Mouse (Mus musculus) cerebellum, adult 2 months (tissue): ENCODE measurements around the gene Sv2b. TPM values are rescaled to one million over a fixed set of nuclear protein-coding genes. Genes with fewer than 3 reads are reported as not detected.
A peak's percentile ranks its signal among the peaks of the same experiment; 100 is the strongest.

Source experiments
- DNase-seq, 2 experiments: peaks; one replicate each; pipeline ENCODE4 v3.0.0; 2021
- H3K27ac ChIP-seq: fragments of 200-500 bp; 2 replicates; pipeline ENCODE4 v1.5.1; 2012; ENCODE audit warnings: low read length, control low read depth, inconsistent platforms; ENCODE audit not compliant: insufficient read depth
- H3K27me3 ChIP-seq: fragments of 200-500 bp; 2 replicates; pipeline ENCODE4 v1.6.1; 2012; ENCODE audit warnings: inconsistent platforms, mild to moderate bottlenecking, low read length, moderate library complexity; ENCODE audit not compliant: control insufficient read depth, insufficient read depth
- H3K4me1 ChIP-seq: fragments of 200-500 bp; 2 replicates; pipeline ENCODE4 v1.6.1; 2011; ENCODE audit warnings: low read length; ENCODE audit not compliant: control insufficient read depth, insufficient read depth
- H3K4me3 ChIP-seq: fragments of 200-500 bp; replicated peaks from 2 replicates; pipeline ENCODE3; 2011; ENCODE audit warnings: mild to moderate bottlenecking, low read depth, low read length, control low read depth; ENCODE audit not compliant: insufficient read depth
- CTCF ChIP-seq: fragments of 200-500 bp; IDR thresholded peaks from 2 replicates; pipeline ENCODE4 v1.5.1; 2011; ENCODE audit warnings: low read depth, mild to moderate bottlenecking, control low read depth, low read length, moderate library complexity, borderline replicate concordance; ENCODE audit not compliant: insufficient read depth
- POLR2A ChIP-seq: fragments of 200-500 bp; IDR thresholded peaks from 2 replicates; pipeline ENCODE4 v1.6.1; 2011; ENCODE audit warnings: low read length, control low read depth, borderline replicate concordance; ENCODE audit not compliant: insufficient read depth
- WGBS: fragments of 180-500 bp; shearing (Covaris S2); methylation state at CpG from one replicate; pipeline ENCODE4 v1.1.7; 2018; 5-methylcytosine and 5-hydroxymethylcytosine counted together
- polyA plus RNA-seq: library from polyadenylated mRNA; depleted of rRNA; stranded (reverse); fragments of >200 nt; gene quantifications from 2 replicates; pipeline ENCODE4 v1.2.3, GENCODE M21; 2012

Sv2b gene
- polyA plus RNA-seq, 1 experiment = 89.2 TPM

DNA sequence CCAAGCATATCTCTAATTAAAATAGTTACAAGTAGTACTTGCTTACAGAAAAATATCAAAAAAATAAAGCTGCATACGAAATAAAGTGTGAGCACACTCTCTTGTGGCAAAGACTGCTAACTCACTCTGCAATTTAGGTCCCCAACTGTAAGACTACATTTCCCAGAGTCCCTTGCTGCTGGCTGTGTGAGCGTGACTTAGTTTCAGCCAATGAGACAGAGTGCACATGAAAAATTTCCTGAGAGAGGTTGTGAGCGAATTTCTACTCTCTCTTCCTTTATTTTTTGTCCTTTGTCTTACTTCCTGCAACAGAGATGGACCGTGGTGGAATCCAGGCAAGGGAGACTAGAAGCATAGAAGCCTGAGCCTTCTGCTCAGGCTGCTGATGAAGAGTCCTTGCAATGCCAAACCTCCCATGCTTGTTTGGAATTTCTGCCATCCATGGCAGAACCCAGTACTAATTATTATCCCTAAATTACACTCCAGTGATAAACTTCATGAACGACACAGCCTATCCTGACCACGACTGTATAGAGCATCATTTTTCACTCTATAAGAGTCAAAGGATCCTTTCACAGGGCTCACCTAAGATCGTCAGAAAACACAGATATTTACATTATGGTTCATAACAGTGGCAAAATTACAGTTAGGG is 190.9 kb downstream of the Sv2b start:
- DNase-seq = peak in 1 of 2 experiments; percentile 34
- 57% methylated on average over 7 of the region's 7 CpGs for WGBS

DNA sequence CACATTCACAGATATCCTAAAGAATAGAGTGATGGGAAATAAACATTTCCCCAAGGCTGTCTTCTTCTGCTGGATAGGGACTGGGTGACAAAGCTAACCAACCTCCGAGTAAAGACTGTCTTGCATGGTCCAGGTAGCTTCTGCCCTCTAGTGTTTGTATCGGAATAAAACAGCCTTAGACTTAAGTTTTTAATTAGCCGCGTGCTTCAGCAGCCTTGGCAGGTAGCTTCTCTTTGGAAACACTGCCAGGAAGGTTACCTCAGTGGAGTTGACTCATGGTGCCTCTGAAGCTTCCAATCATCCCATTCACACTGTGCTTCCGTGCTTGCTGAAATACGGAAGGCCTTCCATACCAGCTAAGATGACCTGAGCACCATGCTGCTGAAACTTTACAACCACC is 198.4 kb downstream of the Sv2b start:
- H3K4me1 ChIP-seq = no peaks in the 10 kb centered on the region
- DNase-seq = peak; percentile 70 to 91
- WGBS = 4% methylated on average over 6 of the region's 6 CpGs
- TF ChIP-seq POLR2A (no peak), CTCF (peak; percentile 65; the same call in 1 of the 2 replicates)
- H3K27me3 ChIP-seq = no peaks in the 10 kb centered on the region
- H3K4me3 ChIP-seq = no peak overlapping the region
- H3K27ac ChIP-seq = no peak overlapping the region

More for the DNA sequence above, 190.9 kb downstream of the Sv2b start:
- Histone ChIP-seq H3K27ac (no peak overlapping the region), H3K4me3 (no peak overlapping the region), H3K4me1 (peaks cover 2% of the 10 kb centered on the region; the same call in 1 of the 2 replicates), H3K27me3 (no peaks in the 10 kb centered on the region)
- TF ChIP-seq POLR2A (no peak), CTCF (no peak)

DNA sequence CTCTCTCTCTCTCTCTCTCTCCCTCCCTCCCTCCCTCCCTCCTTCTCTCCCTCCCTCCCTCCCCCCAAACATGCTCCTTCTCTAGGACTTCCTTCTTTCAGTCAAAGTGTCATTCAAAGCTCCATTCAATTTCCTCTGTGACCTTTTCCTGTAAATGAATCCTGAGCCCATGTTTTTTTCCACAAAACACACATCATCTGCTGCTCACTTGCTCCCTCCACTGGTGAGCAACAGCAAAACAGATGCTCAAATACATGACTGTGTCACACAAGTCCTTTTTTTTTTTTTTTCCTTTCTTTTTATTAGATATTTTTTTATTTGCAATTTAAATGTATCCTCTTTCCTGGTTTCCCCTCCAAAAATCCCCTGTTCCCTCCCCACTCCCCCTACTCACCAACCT is 201.6 kb downstream of the Sv2b start:
- no peaks in the 10 kb centered on the region for H3K27me3 ChIP-seq
- H3K4me3 ChIP-seq = no peak overlapping the region
- peak; percentile 16; the same call in 1 of the 2 replicates for TF ChIP-seq CTCF
- no peak for TF ChIP-seq POLR2A
- H3K4me1 ChIP-seq = peaks cover 4% of the 10 kb centered on the region; the same call in 1 of the 2 replicates
- peak; percentile 38 to 41 for DNase-seq
- no peak overlapping the region for H3K27ac ChIP-seq

DNA sequence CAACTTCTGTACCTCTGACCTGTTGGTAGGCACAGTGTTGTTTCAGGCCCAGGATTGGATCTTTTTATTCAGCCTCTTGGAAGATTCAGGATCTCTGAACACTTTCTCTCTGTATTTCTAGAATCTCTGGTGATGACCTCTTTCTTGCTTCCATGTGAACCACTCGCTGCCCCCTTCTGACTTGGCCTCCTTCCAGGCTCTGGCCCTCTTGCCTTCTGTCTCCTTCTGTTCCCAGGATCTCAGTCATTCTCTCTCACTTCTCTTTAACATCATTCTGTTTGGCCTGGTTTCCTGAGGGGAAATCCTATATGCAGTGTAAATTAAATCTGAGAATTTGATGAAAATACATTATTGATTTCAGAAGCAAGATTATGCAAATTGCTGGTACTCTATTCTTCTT is 205.2 kb downstream of the Sv2b start:
- H3K4me3 ChIP-seq = no peak overlapping the region
- no peak overlapping the region for H3K27ac ChIP-seq
- DNase-seq = peak; percentile 66 to 79
- peaks cover 4% of the 10 kb centered on the region; the same call in 1 of the 2 replicates for H3K4me1 ChIP-seq
- no peaks in the 10 kb centered on the region for H3K27me3 ChIP-seq
- WGBS = 5% methylated on average over 1 of the region's 1 CpGs
- TF ChIP-seq POLR2A = no peak
- TF ChIP-seq CTCF = no peak

DNA sequence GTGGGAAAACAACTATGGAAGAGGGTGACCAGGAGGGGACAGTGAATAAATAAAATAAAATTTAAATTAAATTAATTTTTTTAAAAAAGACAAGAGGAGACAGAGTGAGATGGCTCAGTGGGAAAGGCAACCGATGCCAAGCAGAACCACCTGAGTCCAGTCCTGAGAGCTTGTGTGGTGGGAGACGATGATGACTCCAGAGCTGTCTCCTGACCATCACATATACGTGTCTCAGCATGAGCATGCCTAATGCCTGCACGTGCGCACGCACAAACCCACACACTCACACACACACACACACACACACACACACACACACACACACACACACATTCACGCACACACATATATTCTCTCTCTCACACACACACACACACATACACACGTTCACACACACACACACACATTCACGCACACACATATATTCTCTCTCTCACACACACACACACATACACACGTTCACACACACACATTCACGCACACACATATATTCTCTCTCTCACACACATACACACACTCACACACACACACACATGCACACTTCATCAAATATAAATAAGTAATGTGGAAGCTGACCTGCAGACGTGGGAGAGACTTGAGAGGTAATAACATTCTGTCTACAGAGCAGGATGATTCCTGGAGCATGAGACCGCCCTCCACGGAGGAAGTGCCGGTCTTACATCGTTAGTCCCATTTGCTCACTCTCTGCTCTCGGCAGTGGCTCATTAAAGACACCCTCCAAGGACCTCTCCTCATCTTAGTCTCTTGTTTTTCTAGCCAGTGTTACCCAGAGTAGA is 206.3 kb downstream of the Sv2b start:
- H3K4me3 ChIP-seq = no peak overlapping the region
- no peak overlapping the region for H3K27ac ChIP-seq
- H3K27me3 ChIP-seq = no peaks in the 10 kb centered on the region
- TF ChIP-seq POLR2A (no peak), CTCF (no peak)
- peaks cover 4% of the 10 kb centered on the region; the same call in 1 of the 2 replicates for H3K4me1 ChIP-seq
- WGBS = 81% methylated on average over 17 of the region's 17 CpGs
- DNase-seq = no peak

DNA sequence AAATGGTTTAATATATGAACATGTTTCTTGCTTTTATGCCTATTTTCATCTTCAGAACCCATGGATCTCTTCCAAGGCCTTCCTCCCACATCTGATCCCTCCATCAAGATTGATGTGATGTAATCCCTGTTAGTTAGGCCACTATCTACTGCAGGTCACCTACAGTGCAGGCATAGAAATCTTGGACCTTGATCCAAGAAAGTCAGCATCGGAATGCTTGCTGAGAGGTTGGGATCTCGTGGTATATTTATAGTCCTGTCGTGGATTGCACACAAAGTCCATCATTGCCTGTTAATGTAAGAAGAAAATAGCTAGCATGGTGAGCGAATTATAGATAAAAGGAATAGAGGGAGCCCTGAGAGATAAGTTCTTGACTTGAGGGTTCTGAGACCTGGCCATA is 223.6 kb downstream of the Sv2b start:
- 77% methylated on average over 4 of the region's 4 CpGs for WGBS
- no peaks in the 10 kb centered on the region for H3K27me3 ChIP-seq
- H3K4me3 ChIP-seq = no peak overlapping the region
- DNase-seq = no peak
- no peak for TF ChIP-seq CTCF
- no peak for TF ChIP-seq POLR2A
- H3K4me1 ChIP-seq = no peaks in the 10 kb centered on the region
- H3K27ac ChIP-seq = no peak overlapping the region

DNA sequence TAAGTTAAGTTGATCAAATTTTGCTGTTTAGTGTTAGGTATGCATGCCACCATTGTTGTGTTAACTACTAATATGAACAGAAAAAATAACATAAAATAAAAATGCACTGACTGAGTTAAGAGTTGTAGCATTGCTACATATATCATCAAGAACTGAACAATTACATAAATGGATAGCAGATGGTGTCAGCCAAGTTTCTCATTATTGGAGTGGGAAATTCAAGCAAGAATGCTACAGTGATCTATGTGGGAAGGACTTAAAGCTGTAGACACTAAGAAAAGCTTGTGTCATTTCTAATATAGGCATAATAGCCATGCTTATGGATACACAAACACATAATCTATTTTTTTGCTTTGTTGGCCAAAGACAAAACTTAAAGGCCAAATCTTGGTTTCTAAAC is 228.9 kb downstream of the Sv2b start:
- Histone ChIP-seq H3K27ac (no peak overlapping the region), H3K4me1 (no peaks in the 10 kb centered on the region), H3K4me3 (no peak overlapping the region), H3K27me3 (no peaks in the 10 kb centered on the region)
- no peak for DNase-seq
- no peak for TF ChIP-seq CTCF
- TF ChIP-seq POLR2A = no peak
